Mouse (Mus musculus) bone marrow, adult 2 months (tissue): Measurements from ENCODE around the gene Tmtc1. TPM values are rescaled to one million over a fixed set of nuclear protein-coding genes. Genes with fewer than 3 reads are reported as not detected.

Experiments
- H3K27ac ChIP-seq: fragments of 200-500 bp; 2 replicates; pipeline ENCODE4 v1.5.1; 2012; ENCODE audit warnings: low read depth, mild to moderate bottlenecking, control low read depth, inconsistent platforms, low read length; ENCODE audit not compliant: control insufficient read depth, poor library complexity, insufficient read depth
- H3K4me1 ChIP-seq: fragments of 200-500 bp; 2 replicates; pipeline ENCODE4 v1.6.1; 2011; ENCODE audit warnings: low read length; ENCODE audit not compliant: control insufficient read depth, insufficient read depth
- H3K4me3 ChIP-seq: fragments of 200-500 bp; replicated peaks from 2 replicates; pipeline ENCODE3; 2011; ENCODE audit warnings: mild to moderate bottlenecking, low read depth, low read length, control low read depth; ENCODE audit not compliant: control insufficient read depth
- CTCF ChIP-seq: fragments of 200-500 bp; IDR thresholded peaks from 2 replicates; pipeline ENCODE4 v1.5.1; 2011; ENCODE audit warnings: low read length, control low read depth; ENCODE audit not compliant: control insufficient read depth, insufficient read depth
- POLR2A ChIP-seq: fragments of 200-500 bp; IDR thresholded peaks from 2 replicates; pipeline ENCODE4 v1.6.1; 2011; ENCODE audit warnings: low read depth, mild to moderate bottlenecking, control low read depth, low read length, borderline replicate concordance; ENCODE audit not compliant: control insufficient read depth
- WGBS: fragments of 180-500 bp; shearing (Covaris S2); methylation state at CpG from one replicate; pipeline ENCODE4 v1.1.7; 2018; 5-methylcytosine and 5-hydroxymethylcytosine counted together
- polyA plus RNA-seq: library from polyadenylated mRNA; stranded (reverse); fragments of >200 nt; gene quantifications from 2 replicates; pipeline ENCODE4 v1.2.4, GENCODE M21; 2011; ENCODE audit warnings: low replicate concordance; ENCODE audit not compliant: missing spikeins, insufficient read depth, insufficient read length

Tmtc1 gene
- polyA plus RNA-seq, 1 experiment = 0.72 TPM

DNA sequence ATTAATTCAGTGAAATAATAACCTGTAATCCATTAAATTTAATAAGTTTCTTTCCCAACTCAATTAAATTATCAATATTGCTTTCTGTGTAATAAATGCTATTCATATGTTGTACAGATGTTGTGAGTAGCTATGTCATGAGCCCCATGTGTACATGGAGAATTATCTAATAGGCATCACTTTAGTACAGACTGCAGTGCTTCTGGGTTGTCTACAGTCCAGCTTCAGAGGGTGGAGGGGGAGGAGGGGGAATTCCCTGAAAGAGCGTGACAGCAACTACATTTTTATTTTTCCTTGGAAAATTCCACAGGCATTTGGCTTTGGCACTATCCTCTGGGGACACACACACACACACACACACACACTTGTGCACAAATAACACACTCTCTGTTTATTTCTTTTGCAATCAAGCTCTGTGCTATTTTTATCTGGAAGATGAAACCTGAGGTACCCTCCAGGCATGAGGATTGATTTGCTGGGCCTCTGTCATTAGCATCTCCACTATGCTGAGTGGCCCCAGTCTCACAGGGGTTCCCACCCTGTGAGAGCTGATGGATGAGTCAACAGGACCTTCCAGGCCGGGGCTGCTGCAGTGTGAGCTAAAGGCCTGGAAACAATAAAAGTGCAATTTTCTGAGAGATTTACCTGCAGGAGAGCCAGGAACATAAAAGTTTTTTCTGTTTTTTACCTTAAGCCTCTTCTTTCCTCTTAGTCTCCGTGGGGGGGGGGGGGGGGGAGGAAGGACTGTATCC is 23.2 kb upstream of the Tmtc1 start:
- Histone ChIP-seq H3K4me1 (no peaks in the 10 kb centered on the region), H3K27ac (no peak overlapping the region), H3K4me3 (no peak overlapping the region)
- 53% methylated on average over 3 of the region's 3 CpGs for WGBS
- TF ChIP-seq POLR2A = no peak
- no peak for TF ChIP-seq CTCF

DNA sequence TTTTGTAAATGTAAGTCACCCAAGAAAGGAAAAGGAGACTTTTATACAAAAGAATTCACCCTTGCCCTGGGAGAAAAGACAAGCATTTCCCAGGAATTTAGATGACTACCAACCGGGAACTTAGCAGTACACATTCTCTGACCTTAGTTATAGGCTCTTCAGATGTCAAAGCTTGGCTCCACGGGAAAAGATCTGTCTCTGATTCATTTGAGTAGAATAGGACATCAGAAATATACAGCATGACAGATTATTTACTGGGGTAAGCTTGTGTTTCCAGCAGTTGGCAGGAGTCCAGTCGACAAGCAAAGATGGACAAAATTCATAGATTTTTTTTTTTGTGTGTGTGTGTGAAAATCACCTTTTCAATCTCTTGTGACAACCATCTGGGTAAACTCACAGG is 15.4 kb upstream of the Tmtc1 start:
- H3K27ac ChIP-seq = no peak overlapping the region
- H3K4me3 ChIP-seq = no peak overlapping the region
- no peak for TF ChIP-seq CTCF
- no peak for TF ChIP-seq POLR2A
- 77% methylated on average over 3 of the region's 3 CpGs for WGBS
- H3K4me1 ChIP-seq = no peaks in the 10 kb centered on the region

DNA sequence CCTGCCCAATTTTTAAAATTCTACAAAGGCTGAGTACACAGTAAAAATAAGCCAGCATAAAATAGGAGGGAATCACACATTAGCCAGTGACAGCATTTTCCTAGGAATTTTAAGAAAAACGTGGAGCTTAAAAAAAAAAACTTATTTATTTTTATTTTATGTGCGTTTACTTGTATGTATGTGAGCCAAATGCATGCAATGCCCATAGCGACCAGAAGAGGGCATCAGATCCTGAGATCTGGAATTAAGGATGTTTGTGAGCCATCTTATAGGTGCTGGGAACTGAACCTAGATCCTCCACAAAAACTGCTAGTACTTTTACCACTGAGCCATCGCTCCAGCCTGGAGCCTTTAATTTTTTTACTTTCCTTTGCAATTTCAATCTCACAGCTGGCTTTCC is 11.3 kb upstream of the Tmtc1 start:
- 69% methylated on average over 4 of the region's 4 CpGs for WGBS
- TF ChIP-seq CTCF (no peak), POLR2A (no peak)
- H3K4me3 ChIP-seq = no peak overlapping the region
- H3K4me1 ChIP-seq = no peaks in the 10 kb centered on the region
- H3K27ac ChIP-seq = no peak overlapping the region

DNA sequence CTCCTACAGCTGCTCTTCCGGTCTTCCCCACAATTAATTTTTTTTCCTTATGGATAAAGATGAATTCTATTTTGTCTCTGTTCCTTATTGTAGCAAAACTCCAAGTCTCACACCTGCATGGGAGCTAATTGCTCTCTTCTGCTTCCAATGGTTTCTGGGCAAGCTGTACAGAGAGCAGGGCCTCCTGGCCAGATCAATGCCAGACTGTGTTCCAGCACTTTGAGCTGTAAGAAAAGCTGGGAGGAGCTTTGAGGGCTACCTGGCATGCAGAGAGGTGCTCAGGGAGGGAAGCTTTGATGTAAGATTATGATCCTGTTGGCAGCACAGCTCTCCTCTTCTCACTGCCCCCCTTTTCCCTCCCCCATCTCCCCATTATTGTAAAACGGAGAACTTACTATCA is 10.6 kb upstream of the Tmtc1 start:
- Histone ChIP-seq H3K27ac (no peak overlapping the region), H3K4me1 (no peaks in the 10 kb centered on the region), H3K4me3 (no peak overlapping the region)
- TF ChIP-seq POLR2A (no peak), CTCF (no peak)
- WGBS = 71% methylated on average over 2 of the region's 2 CpGs

DNA sequence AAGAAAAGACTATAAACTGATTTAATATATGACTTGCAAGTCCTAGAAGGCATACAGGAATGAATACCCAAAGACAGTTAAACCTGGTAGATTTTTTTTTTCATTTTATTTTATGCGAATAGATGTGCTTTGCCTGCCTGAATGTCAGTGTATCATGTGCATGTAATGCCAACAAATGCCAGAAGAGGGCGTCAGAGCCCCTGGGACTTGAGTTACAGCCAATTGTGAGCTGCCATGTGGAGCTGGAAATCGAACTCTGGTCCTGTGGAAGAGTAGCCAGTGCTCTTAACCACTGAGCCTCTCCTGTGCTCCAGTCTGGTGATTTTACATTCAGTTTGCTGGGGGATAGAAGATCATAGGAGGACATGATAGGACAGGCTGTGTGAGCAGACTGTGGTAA is 4.0 kb upstream of the Tmtc1 start:
- 55% methylated on average over 3 of the region's 3 CpGs for WGBS
- Histone ChIP-seq H3K4me1 (no peaks in the 10 kb centered on the region), H3K4me3 (no peak overlapping the region), H3K27ac (no peak overlapping the region)
- TF ChIP-seq CTCF = no peak

DNA sequence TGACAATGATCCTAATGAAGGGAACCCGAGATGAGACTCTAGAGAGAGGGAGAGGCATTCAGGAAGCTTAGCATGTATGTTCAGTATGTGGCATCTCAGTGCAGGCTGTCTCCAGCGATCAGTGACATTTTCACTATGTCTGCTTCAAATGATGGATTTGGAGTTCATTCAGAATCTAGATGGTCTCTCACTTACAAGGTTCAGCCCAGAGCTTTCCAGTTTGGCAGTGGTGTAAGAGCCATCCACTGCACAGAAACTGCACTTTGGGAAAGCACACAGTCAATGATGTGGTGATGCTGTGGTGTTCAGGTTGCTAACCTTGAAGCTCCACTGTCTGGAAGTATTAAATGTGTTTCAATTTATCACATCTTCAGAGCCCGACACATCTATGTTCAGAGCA is 1.9 kb upstream of the Tmtc1 start:
- Histone ChIP-seq H3K4me3 (no peak overlapping the region), H3K4me1 (no peaks in the 10 kb centered on the region), H3K27ac (no peak overlapping the region)
- WGBS = 65% methylated on average over 3 of the region's 3 CpGs
- no peak for TF ChIP-seq CTCF
- no peak for TF ChIP-seq POLR2A

DNA sequence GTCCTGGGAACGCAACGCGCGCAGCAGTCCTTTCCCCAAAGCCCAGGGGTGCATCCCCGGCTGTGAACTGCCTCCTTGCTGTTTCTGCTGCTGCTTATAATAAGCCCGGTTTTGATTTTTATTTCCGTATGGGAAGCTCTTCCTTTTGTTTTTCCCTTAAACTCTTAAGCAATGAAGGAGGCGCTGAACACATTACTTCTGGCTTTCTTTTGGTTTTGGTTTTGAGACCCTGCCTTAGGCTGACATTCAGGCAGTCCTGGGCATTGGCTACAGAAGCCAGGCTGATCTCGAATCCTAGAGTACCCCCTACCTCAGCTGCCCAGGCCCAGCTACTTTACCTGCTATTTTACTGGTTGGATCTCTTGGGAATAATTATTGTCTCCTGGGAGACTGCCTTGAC is 607 bp upstream of the Tmtc1 start:
- Histone ChIP-seq H3K27ac (no peak overlapping the region), H3K4me1 (no peaks in the 10 kb centered on the region), H3K4me3 (no peak overlapping the region)
- TF ChIP-seq CTCF = no peak
- TF ChIP-seq POLR2A = no peak
- 6% methylated on average over 9 of the region's 9 CpGs for WGBS

DNA sequence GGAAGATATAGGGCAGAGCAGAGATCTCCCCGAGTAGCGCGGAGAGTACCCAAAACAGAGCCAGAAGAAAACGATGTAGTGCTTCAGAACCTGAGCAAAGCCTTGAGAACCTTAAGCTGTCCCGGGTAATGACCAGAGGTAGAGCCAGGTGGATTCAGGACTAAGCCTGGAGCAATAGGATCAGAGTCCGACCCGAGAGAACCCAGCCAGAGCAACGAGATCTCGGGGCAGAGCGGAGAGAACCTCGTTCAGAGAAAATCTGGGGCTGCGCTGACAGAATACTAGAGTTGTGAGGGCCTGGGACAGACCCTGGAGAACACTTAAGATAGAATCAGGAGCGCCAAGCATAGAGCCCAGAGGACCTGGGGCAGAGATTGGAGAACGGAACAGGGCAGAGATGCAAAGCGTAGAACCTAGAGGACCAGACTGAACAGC is 881 bp downstream of the Tmtc1 start:
- Histone ChIP-seq H3K27ac (no peak overlapping the region), H3K4me3 (no peak overlapping the region), H3K4me1 (no peaks in the 10 kb centered on the region)
- TF ChIP-seq POLR2A (no peak), CTCF (no peak)
- WGBS = 8% methylated on average over 15 of the region's 15 CpGs
